Mouse (Mus musculus) heart, postnatal 0 days (tissue): Measurements from ENCODE around the gene Ptprn2.

ENCODE experiments used
- CTCF ChIP-seq: IDR thresholded peaks from 2 replicates; pipeline ENCODE4 v1.5.1; 2016; ENCODE audit warnings: antibody characterized with exemption, control low read depth, low read depth
- EP300 ChIP-seq: IDR thresholded peaks from 2 replicates; pipeline ENCODE4 v1.6.1; 2016; ENCODE audit warnings: antibody characterized with exemption, low read depth

DNA sequence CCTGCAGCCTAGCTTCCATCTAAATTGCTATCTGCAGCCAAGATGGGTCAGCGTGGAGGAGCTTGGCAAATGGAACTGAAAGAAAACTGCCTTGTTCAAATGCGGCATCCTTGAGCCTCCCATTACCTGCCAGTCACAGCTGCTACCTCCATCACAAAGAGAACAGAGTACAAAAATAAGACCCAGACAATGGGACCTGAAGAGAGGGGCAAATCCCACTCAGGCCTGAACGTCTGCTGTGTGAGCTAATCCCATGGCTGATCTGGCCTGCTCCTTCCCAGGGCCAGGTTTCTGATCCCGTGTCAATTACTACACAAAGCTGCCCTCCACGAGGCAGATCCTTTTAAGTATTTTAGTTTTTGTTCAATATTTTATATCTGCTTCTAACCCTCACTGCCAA, 441.6 kb downstream of the Ptprn2 start:
- TF ChIP-seq EP300 (no peak), CTCF (no peak)
